Mouse (Mus musculus): ENCODE measurements around the gene Gm6370.
"Not testable (repeated sequence)": the region's sequence is repeated elsewhere in the genome, so short reads cannot be mapped to it uniquely, and the experiment has no call there.

Gm6370 gene

DNA sequence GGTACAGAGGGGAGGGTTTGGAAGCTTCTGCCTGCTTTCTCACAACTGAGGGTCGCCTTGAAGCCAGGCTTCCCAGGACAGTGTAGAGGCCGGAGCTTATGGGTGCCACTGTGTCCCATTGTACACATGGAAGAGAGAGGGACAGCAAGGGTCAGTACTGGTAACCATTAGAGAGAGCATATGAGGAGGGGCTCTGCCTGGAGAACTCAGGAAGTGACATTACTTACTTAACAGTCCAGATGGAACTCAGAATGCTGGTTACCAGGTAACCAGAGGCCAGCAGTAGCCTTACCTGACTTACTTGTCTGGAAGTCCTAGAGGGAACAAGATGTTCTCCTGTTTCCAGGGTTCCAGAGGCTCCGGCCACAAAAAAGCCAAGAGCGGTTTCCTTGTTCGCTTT lies at the start of gene Gm6370:
Gene Gm6370 (plus strand): TSS at position 301 of the 400 bp plus-strand sequence.
- not testable (repeated sequence) for DNase-seq (ENCODE audit: extremely low spot score)

GRCm38 (mm10) chr5:146442767-146443166 lies 48.4 kb upstream of the Gm6370 start:
- DNase-seq (ENCODE audit: extremely low spot score): no peak

DNA sequence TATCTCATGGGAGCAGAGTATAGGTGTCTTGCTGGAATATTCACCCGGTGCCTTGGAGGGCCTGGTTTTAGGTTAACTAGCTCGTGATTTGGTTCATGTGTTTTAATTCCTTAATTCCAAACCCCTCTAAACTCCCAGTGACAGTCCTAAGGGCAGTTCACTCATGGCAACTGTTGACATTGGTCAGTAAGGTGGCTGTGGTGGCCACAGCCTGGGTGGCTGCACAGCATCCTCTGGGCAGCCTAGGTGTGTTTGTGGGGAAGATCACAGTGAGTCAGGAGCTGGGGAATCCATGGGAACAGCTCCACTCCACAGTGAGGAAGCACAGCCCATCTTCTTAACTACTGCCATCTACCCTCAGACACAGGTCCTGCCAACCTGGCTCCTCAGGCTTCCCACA lies 44.5 kb upstream of the Gm6370 start:
- DNase-seq (ENCODE audit: extremely low spot score): no peak

- no peak for DNase-seq (ENCODE audit: extremely low spot score)
Observed at GRCm38 (mm10) chr5:146451592-146452254, 39.4 kb upstream of the Gm6370 start.

GRCm38 (mm10) chr5:146453556-146453955 lies 37.6 kb upstream of the Gm6370 start:
- DNase-seq (ENCODE audit: extremely low spot score): no peak

GRCm38 (mm10) chr5:146461612-146462011 lies 29.6 kb upstream of the Gm6370 start:
- no peak for DNase-seq (ENCODE audit: extremely low spot score)

GRCm38 (mm10) chr5:146466663-146467062 lies 24.5 kb upstream of the Gm6370 start:
- no peak for DNase-seq (ENCODE audit: extremely low spot score)

DNA sequence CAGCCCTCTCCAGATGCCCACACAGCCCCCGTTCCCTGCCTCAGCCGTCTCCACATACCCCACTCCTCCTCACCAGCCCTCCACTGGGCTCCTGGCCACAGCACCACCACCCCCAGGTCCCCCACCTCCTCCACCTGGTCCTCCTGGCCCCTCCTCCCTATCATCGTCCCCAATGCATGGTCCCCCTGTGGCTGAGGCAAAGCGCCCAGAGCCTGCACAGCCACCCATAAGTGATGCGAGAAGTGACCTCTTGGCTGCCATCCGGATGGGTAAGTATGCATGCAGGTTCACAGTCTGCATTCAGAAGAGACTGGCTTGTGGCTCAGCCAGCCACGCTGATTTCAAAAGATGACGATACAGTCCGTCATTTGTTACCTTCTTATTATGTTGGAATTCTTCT lies 22.9 kb upstream of the Gm6370 start:
- no peak for DNase-seq (ENCODE audit: extremely low spot score)

- DNase-seq (ENCODE audit: extremely low spot score): no peak
Observed at GRCm38 (mm10) chr5:146470821-146471220, 20.3 kb upstream of the Gm6370 start.

- no peak for DNase-seq (ENCODE audit: extremely low spot score)
Observed at GRCm38 (mm10) chr5:146471311-146471710, 19.9 kb upstream of the Gm6370 start.

GRCm38 (mm10) chr5:146471821-146472220 lies 19.3 kb upstream of the Gm6370 start:
- DNase-seq (ENCODE audit: extremely low spot score): no peak

- not testable (repeated sequence) for DNase-seq (ENCODE audit: extremely low spot score)
Observed at GRCm38 (mm10) chr5:146479564-146479963, 11.6 kb upstream of the Gm6370 start.

DNA sequence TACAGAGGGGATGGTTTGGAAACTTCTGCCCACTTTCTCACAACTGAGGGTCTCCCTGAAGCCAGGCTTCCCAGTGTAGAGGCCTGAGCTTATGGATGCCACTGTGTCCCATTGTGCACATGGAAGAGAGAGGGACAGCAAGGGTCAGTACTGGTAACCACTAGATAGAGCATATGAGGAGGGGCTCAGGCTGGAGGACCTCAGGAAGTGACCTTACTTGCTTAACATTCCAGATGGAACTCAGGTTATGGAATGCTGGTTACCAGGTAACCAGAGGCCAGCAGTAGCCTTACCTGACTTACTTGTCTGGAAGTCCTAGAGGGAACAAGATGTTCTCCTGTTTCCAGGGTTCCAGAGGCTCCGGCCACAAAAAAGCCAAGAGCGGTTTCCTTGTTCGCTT lies 9.5 kb upstream of the Gm6370 start, which contains the start of gene Gm6408:
Gene Gm6408 (plus strand): TSS at position 301 of the 400 bp plus-strand sequence.
- not testable (repeated sequence) for DNase-seq (ENCODE audit: extremely low spot score)

DNA sequence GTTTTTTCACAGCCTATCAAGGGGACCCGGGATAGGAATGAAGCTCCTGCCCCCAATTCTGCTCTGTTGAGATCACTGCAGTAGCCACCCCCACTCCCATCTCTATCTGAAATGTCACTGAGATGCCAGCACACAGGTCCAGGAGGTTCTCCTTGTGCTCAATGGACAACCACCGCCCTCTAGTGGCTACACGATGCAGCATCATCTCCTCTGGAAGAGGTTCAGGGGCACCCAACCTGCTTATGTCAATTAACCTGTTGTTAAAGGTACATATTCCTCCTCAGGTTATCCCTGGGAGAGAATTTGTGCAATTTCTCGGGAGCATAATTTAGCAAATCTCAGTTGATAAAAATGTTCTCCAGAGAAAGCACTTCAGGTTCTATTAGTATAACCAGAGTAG lies 2.2 kb upstream of the Gm6370 start:
- DNase-seq (ENCODE audit: extremely low spot score): not testable (repeated sequence)

DNA sequence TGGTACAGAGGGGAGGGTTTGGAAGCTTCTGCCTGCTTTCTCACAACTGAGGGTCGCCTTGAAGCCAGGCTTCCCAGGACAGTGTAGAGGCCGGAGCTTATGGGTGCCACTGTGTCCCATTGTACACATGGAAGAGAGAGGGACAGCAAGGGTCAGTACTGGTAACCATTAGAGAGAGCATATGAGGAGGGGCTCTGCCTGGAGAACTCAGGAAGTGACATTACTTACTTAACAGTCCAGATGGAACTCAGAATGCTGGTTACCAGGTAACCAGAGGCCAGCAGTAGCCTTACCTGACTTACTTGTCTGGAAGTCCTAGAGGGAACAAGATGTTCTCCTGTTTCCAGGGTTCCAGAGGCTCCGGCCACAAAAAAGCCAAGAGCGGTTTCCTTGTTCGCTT lies 10.9 kb downstream of the Gm6370 start, which contains the start of gene 4930449I24Rik:
Gene 4930449I24Rik (plus strand): TSS at position 301 of the 400 bp plus-strand sequence.
- DNase-seq (ENCODE audit: extremely low spot score): not testable (repeated sequence)

GRCm38 (mm10) chr5:146513823-146514222 lies 22.7 kb downstream of the Gm6370 start, which contains the start of gene Gm3402:
Gene Gm3402 (plus strand): TSS chr5:146514123.
- not testable (repeated sequence) for DNase-seq (ENCODE audit: extremely low spot score)

GRCm38 (mm10) chr5:146525501-146525900 lies 34.3 kb downstream of the Gm6370 start, which contains the start of gene Gm3404:
Gene Gm3404 (plus strand): TSS chr5:146525801.
- DNase-seq (ENCODE audit: extremely low spot score): not testable (repeated sequence)

GRCm38 (mm10) chr5:146537347-146537746 lies 46.2 kb downstream of the Gm6370 start, which contains the start of gene Gm3409:
Gene Gm3409 (plus strand): TSS chr5:146537647.
- not testable (repeated sequence) for DNase-seq (ENCODE audit: extremely low spot score)
